Mouse (Mus musculus) left cerebral cortex, adult 11 months (tissue): ENCODE results near the gene Klhl32.
"Not testable (repeated sequence)": the region's sequence is repeated elsewhere in the genome, so short reads cannot be mapped to it uniquely, and the experiment has no call there.

Experiments
- DNase-seq: peaks from one replicate; pipeline ENCODE4 v3.0.0; 2022; ENCODE audit warnings: low spot score

Gene Klhl32

DNA sequence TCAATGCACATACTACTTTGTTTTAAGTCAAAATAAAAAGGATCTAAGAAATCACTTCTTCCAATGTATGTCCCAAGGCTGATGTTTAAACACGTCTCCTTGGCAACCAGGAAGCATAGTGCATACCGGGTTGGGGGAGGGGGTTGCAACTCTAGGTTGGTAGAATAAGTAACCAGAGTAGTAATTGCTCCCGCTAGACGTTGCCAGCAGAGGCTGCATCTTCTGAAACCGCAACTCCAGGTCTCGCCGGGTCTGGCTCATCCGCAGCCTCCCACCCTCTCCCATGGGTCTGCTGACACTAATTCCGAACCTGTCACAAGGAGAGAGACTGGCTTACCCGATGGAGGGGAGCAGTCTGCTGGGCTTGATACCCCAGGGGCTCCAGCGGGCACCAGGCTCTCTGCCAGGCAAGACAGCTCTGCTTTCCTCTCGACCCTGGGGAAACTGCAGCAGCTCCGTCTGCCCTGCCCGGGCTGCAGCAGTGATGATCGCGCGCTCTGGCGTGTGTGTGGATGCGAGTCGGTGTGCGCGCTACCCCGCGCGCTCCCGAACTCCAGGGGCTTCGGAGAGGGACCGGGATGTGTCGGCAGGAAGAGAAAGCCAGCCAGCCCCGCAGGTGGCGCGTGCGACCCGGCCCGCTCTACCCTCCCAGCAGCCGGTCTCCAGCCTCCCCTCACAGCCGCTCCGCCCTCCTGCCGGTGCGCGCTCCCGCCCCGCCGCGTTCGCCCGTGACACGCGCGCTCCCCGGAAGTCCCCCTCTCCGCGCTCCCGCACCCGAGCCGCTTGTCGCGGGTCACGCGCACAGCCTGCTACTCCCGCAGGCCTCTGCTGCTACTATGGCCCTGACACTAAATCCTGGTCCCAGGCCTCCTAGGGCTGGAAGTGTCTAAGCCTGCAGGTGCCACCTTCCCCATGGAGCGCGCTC is at the start of gene Klhl32:
Gene Klhl32, minus strand, starts transcription at position 724 of the 925 bp plus-strand sequence.
- peak; percentile 69 for DNase-seq

DNA sequence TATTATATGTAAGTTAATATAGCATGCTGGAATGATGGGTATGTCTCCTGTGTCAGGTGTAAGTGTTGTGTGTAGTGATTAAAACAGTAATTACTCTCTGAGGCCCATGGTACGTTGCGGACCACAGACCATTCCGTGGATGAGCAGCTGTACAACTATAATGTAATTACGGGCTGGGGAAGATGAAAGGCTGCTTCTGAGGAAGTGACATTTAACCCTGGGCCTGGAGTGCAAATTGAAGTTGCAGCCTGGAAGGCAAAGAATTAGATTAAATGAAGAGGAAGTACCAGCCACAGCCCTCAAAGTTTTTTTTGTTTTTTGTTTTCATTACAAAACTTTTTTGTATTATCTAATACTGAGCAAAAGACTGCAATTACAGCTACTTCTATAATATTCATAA is 48.2 kb upstream of the Klhl32 start:
- no peak for DNase-seq

DNA sequence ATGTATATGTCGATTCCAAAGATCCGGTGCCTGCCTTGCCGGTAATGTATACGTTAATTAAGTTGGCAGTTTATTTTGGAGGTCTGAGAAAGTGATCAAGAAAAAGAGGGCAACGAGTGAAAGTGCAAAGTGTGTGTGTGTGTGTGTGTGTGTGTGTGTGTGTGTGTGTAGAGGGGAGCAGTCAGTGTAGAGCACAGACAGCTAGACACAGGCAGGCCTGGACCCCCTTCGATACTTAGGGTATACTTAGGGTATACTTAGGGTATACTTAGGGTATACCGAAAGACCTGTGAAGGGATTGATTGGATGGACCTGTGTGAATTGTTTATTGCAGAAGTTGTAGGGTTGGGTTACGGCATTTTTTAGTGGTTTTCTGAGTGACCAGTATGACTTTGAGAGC is 47.7 kb upstream of the Klhl32 start:
- DNase-seq, result no peak

DNA sequence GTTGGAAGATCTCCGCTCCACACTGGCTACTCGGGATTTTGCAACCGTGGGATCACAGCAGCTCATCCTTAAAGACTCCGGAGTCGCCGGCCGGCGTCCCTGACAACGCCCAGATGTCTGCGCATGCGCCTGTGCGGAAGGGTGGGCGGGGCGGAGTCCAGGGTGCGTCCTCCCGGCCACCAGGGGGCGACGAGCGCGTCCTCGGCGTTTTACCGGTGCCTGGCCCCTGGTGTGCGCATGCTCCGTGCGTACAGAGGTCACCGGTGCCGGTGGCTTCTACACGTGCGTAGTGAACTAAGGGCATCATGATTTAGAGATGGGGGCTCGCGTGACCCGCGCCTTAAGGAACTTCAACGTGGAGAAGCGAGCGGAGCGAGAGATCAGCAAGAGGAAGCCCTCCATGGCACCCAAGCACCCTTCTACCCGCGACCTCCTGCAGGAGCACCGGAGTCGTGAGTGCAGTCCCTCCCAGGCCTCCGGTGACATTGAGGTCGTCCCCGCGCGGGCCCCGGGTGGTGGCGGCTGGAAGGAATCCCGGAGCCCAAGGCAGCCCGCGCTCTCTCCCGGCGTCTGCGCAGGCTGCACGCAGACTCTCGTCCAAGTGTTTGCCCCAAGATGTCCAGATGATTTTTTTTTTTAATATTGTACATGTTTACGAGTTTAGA is 47.1 kb upstream of the Klhl32 start, which contains the start of gene Ndufaf4:
Gene Ndufaf4, plus strand, starts transcription at position 233 of the 665 bp plus-strand sequence.
- DNase-seq, result peak; percentile 91

DNA sequence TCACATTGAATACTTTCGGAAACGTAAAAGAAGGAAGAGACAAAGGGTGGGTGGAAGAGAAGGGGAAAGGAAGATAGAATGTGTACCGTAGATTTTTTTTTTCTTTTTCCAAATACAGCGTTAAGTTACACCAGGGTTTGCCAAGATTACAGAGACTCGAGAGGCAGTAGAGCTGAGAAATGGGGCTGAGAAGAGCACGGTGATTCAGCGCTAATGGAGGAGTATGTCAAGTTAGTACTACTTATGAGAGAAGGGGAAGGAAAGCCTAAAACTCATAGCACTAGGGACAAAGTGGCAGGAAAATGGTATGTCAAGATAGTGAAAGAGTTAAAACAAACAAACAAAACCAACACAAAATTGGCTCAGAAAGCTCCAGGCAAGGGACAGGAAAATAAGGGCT is 46.4 kb upstream of the Klhl32 start:
- no peak for DNase-seq

DNA sequence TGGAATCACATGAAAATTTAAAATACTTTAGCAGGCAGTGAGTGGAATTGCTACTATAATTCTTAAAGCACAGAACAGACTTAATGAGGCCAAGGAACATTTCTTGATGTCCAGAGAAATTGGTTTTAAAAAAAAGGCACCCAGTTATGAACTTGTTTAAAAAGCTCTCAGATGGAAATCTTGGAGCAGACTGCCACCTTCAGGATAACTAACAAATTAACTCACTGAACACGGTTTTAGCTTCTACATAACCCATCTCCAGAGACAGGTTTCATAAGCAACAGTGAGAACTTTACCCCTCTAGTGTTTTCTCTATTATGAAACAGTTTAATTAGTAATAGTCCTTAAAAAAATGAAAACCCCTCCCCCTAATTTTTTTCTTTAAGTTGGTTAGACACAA is 45.9 kb upstream of the Klhl32 start:
- peak; percentile 27 for DNase-seq

DNA sequence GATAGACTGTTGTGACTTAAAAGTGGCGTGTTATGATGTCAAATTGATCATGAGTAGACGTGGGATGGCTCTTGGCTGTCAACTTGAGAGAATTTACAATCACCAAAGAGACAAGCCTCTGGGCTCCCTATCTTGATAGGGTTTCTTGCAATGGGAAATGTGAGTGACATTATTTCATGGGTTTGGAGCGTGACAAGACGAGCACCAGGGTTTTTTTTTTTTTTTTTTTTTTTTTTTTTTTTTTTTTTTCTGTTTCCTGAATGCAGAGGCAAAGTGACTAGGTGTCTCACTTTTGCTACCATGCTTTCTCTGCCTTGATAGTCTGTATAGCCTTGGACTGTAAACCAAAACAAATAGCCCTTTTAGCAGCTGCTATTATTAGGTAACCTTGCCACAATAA is 43.7 kb upstream of the Klhl32 start:
- no peak for DNase-seq

DNA sequence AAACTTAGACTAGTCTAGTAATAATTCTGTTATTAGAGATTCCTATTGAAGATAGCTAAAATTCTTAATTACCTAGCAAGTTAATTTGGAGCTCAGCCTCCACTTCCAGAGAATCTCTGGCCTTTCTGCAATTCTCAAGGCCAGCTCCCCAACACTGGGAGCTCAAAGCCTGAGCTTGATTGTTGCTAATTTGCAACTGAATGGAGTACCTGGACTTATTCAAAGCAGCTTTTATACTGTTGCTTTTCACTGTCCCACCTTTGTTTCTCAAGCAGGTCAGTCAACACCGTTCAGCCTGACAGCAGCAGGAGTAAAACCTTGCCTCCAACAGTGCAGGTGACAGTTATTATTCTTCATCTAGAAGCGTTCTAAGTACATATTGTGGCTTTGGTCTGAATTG is 41.4 kb upstream of the Klhl32 start:
- not testable (repeated sequence) for DNase-seq

DNA sequence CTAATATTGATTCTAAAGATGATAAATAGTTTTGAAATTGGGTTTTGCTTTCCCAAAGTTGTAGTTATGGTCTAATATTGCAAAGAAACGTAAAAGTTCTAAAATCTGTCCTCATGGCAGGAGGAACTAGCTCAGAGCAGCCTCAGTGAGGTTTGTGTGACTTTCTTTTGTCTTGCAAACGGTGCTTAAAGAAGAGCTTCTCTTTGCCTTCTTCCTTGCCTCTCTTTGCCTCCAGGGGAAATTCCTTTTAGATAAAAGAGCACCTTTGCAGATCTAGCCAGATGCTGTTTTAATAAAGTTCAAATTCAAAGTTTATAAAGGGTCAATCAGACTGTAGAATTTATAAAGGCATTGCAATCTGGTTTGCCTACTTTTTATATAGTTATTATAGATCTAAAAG is 38.5 kb upstream of the Klhl32 start:
- not testable (repeated sequence) for DNase-seq

DNA sequence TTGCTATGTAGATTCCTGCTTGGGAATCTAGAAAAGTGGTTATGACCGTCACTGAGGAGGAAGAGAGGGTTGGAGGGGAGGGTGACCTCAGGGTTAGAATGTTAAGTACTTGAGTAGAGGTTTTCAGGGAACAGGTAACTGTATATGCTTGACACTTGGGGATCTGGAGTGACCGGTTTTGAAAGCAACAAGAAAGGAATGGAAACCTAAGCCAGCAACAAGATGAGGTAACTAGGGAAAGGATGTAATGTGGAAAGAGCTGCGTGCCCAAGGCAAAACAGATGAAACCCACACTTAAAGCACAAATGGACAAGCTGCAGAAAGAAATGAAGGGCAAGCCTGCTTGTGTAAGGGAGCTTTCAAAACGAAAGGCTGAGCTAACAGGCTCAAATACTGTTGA is 18.3 kb upstream of the Klhl32 start:
- DNase-seq, result no peak

DNA sequence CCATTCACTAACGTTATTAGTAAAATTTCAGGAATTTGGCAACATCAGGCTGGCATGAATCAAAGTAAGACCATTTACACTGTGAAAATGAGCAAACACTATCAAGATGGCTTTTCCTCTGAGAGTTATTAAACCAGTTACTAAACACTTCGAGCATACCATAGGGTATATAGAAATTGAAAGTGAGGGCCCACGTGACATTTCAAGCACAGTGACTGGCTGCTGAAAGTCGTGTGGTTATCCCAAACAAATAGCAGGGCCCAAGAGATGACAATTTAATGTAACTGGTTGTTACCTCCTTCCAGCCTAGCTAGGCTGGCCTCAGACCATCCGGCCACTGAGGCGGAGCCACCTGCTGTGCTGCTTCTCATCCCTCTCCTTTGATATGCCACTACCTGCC is 14.8 kb upstream of the Klhl32 start:
- no peak for DNase-seq

DNA sequence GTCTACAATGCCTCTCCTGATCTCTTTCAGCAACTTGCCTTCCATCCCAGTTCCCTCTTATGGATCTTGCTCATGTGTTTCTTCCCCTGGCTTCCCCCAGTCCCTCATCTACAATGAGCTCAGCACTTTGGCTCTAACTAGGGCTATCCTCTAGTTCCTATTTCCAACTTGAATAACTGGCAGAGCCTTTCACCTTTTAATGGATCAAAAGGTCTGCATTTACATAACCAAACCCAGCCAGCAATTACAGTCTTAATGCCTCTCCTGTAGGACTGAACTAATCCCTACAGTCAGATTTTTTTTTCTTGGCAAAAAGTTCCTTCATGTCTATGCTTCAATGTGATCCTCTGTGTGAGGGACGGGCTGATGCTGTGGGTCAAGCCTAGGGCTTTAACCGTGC is 3.5 kb downstream of the Klhl32 start:
- no peak for DNase-seq

DNA sequence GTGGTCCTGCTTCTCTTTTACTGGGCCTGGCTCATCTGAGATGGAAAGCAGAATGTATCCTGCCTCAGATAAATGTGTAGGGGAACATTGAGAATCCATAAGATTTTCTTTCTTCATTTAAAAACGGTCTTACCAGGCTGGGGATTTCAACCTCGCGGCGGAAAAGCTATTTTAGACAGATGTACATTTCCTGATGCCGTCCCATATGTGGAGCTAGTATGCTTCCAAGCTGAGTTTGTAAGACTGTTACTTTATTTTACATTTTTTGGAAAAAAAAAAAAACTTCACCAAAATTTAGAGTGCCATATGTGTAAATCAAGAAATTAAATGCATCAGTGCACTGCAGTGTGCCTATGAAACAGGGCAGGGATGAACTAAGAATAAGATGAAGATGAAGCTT is 5.4 kb downstream of the Klhl32 start:
- DNase-seq, result no peak

DNA sequence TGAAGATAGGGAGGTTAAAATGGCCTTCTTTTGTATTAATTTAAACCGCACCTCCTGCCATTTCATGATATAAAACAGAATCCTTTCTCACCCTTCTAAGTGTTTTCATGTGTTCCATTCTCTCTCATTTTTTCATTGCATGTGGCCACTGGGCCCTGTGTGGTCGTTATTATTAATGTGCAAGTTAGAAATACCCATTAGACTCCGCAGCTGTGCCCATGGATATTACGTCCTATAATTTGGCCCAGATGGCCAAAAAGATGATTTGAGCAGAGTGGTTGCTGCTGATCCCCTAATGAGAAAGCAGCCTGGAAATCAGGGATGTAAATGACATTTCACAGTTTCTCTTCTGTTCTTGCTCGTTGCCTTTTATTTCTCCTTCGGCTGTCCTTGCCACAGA is 12.4 kb downstream of the Klhl32 start:
- DNase-seq, result no peak

DNA sequence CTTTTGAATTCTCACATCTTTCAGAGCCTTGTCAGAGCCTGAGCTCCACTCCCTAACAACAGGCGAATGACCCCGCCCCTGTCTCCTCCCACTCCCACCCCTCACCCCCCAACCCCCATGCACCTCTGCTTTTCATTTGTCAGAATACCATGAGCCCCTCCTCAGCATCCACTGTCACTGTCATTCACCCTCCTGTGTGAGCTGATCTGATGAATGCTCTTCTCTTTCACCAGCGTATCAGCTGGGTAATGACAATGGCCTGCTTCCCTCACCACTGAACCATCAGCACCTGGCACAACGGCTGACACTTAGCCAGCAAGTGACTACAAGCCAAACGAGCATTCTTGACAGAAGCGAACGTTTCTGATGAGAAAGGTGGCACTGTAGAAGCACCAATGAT is 15.4 kb downstream of the Klhl32 start:
- no peak for DNase-seq

DNA sequence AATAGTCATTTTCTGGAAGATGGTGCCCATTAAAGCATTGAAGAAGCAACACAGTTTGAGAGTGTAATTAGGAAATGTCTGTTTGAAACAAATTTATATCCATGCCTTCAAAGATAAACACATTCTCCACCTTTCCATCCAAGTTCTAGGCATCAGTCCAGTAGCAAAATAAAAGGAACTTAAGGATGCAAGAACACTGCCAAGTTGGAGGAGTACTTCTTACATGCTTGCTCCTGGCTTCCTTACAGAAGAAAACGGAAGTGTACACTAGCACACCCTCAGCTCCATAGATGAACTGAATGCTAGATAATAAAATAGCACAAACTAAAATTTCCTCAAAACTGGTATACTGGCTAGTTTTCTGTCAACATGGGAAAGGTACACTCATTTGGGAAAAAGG is 42.6 kb downstream of the Klhl32 start:
- DNase-seq, result no peak

DNA sequence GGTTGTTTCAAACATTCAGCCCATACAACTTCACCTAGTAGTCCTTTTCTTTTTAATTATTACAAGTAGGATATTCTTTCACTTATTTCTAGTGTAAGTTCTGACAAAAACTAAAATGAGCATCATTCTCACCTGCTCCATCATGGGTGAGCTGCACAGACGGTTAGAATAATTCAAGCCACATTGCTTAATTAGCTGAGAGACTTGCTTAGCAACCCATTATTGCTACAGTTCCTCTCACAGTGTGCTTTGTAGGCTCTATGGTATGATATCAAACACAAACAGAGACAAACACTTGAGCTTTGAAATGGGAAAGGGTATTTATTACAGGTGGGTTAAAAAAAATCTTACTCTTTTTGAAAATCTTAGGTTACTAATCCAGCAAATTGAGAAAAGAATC is 49.0 kb downstream of the Klhl32 start:
- no peak for DNase-seq

DNA sequence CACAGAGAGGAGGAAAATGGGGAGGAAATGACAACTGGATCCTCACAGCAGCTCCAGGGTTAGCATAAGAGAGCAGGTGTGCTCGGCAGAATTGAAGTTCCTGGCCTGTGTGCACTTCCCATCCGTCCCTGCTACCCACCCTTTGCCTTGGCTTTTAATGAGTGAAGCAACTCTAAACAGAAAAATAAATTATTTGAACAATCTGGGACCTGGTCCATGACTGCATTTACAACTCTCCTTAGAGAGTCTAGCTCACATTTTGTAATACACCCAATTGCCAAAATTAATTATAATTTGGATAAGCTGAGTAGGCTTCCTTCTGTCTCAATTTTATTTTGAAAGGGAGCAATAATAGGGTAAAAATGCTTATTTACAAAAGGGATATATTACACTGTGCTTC is 49.6 kb downstream of the Klhl32 start:
- DNase-seq, result no peak

DNA sequence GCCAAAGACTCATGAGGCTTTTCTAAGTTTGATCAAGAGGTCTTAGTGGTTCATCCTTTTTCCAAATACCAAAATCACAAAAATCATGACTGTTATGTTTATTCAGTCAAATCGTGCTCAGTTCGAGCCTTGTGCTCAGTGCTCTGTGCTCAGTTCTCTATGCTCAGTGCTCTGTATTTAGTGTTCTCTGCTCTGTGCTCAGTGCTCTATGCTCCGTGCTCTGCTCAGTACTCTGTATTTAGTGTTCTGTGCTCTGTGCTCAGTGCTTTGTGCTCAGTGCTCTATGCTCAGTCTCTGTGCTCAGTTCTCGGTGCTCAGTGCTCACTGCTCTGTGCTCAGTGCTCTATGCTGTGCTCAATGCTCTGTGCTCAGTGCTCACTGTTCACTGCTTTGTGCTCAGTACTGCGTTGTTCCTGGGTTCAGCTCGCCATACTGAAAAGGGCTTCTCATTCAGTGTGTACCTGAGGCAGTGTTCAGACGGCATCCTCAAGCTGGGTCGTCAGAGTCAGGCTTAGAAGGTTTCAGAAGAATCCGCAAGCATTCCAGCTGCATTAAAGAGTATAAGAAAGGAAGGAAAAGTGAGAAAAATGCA is 50.5 kb downstream of the Klhl32 start:
- no peak for DNase-seq

DNA sequence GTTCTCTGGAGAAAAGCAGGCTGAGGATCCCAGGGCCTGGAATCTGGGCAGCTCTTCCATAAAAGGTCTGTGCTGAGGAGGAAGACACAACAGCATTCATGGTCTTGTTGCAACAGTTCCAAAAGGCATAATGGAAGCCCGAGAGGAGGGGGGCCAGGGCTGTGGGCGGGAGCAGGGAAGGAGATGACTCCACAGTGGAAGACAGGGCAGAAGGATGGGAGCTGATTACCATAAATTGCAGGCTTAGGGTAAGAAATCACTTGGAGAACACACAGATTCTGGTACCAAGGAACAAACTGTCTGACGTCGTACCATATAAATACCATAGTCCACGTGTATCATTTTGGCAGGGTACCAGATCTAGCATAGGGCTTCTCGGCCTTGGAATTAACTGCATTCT is 51.9 kb downstream of the Klhl32 start:
- DNase-seq, result peak; percentile 22

DNA sequence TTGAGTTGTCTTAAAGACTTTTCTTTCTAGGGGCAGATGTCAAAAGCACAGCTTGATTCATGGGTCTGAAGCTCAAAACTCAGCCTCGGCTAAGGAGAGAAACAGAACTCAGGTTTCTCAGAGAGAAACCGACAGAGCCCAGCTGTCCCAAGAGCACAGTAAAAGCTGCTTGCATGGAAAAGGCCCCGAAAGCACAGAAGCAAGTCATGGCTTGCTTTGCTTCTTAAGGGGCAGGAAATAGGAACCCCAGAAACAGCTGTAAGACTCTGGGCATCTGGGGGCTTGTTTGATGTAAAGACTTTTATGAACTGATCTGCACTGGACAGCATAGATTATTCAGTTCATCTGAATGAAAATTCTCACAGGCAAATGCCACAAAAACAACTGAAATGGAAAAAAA is 53.1 kb downstream of the Klhl32 start:
- DNase-seq, result no peak

DNA sequence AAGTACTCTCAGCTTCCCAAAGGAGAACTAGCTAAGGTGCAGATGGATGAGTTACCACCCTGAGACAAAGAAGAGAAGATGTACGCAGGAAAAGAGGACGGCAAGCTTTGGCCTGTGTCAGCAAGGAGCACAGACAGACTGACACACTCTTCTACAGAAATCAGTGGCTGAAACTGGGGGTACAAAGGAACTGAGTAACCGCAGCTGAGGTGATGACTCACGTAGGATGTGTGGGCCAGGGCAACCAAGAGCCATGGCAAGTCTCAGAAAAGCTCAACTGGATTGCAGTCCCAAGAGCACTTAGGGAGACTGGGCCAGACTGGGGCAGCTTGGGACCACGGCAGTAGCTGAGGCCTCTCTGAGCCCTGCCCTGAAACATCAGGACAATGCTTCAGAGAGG is 53.6 kb downstream of the Klhl32 start:
- no peak for DNase-seq

DNA sequence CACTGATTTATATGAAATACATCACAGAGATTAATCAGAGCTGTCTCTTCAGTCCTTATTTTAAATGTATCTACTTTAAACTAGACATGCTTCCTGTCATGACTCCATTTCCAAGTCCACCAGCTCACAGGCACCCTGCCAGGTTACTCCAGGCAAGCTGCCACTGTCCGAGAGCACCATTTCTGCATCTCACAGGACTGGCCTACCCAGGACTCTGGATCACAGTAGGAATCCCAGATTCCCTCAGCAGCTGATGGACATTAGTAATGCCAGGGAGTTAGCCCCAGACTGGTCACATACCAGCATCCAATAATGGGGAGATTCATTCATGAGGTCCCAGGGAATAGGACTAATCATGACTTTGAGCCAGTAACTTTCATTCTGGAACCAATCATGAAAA is 54.7 kb downstream of the Klhl32 start:
- no peak for DNase-seq
